Mouse (Mus musculus): ENCODE data around the gene Ncoa3.

DNA sequence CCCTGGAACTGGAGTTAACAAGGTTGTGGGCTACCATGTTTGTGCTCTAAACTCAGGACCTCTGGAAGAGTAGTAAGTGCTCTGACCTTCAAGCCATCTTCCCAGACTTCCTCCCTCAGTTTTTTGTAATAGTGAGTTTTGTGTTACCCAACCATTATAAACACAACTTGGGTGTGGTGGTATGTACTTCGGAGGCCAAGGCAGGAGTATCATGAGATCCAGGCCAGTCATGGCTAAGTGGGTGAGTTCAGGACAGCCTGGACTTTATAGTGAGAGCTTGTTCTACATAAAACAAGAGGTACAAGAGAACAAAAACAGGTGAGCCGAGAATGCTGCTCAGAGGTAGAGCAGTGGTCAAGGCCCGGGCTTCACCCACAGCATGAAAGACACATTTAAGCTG, 35.4 kb downstream of the Ncoa3 start:
- TF ChIP-seq CTCF (IDR thresholded peaks at IDR 0.05; ENCODE audit: borderline replicate concordance, extremely low read depth, insufficient read depth, insufficient read length): no peak
- no peak for TF ChIP-seq POLR2A (IDR thresholded peaks at IDR 0.05; ENCODE audit: borderline replicate concordance, extremely low read depth, insufficient read depth, insufficient read length, poor library complexity, severe bottlenecking)
